Mouse (Mus musculus) R1 (cell line): ENCODE measurements around the gene Strn4.

Experiments used
- DNase-seq: peaks from one replicate; pipeline ENCODE4 v3.0.0-alpha.2; 2018; ENCODE audit warnings: low read depth, low spot score

Gene Strn4

GRCm38 (mm10) chr7:16875326-16875725, 59.6 kb downstream of the Strn4 start:
- DNase-seq = no peak

- DNase-seq = no peak
These were observed 60.3 kb downstream of the Strn4 start for GRCm38 (mm10) chr7:16876006-16876405.

GRCm38 (mm10) chr7:16876608-16877007, 60.9 kb downstream of the Strn4 start:
- peak; percentile 75 for DNase-seq

- no peak for DNase-seq
These were observed 62.0 kb downstream of the Strn4 start for GRCm38 (mm10) chr7:16877717-16878116.

GRCm38 (mm10) chr7:16879796-16880547, 64.3 kb downstream of the Strn4 start:
- peak; percentile 64 for DNase-seq

- peak; percentile 60 for DNase-seq
These were observed 64.9 kb downstream of the Strn4 start for GRCm38 (mm10) chr7:16880615-16881014.

GRCm38 (mm10) chr7:16883162-16883561, 67.5 kb downstream of the Strn4 start:
- DNase-seq = no peak

GRCm38 (mm10) chr7:16884334-16884733, 68.6 kb downstream of the Strn4 start:
- no peak for DNase-seq

- peak; percentile 69 for DNase-seq
These were observed 69.6 kb downstream of the Strn4 start for GRCm38 (mm10) chr7:16885271-16885776.

- no peak for DNase-seq
These were observed 70.2 kb downstream of the Strn4 start for GRCm38 (mm10) chr7:16885905-16886304.
